Mouse (Mus musculus) layer of hippocampus, postnatal 14 days (tissue): Measurements from ENCODE around the gene D930020B18Rik. TPM values are rescaled to one million over a fixed set of nuclear protein-coding genes. Genes with fewer than 3 reads are reported as not detected.

Experiments used
- DNase-seq, 2 experiments: peaks; one replicate each; pipeline ENCODE4 v3.0.0; 2021 to 2022; ENCODE audit warnings: low spot score in 2 of 2, mixed read lengths in 1 of 2
- long read RNA-seq, 2 experiments: library from polyadenylated mRNA; stranded (forward); transcript quantifications; one replicate each; pipeline ENCODE4 v2.0.0; 2021
- total RNA-seq, 2 experiments: library from RNA; stranded (reverse); gene quantifications; 2 replicates each; pipeline ENCODE4 v1.2.3; 2021

D930020B18Rik gene
- total RNA-seq = under 1 TPM in 1 of 2 experiments, not detected in 1; 0.29 TPM
- long read RNA-seq, experiment 1, partial matches to known transcripts = 0 of 1 reads
- long read RNA-seq, experiment 1, other reads (novel, unspliced or antisense) = 1 of 1 reads
- long read RNA-seq, experiment 2, partial matches to known transcripts = 0 of 1 reads
- long read RNA-seq, experiment 2, other reads (novel, unspliced or antisense) = 1 of 1 reads

- DNase-seq = no peak
Measured at GRCm38 (mm10) chr10:121641272-121642053, at the start of gene D930020B18Rik. Gene D930020B18Rik, plus strand, starts transcription at chr10:121641588.

- DNase-seq = no peak
Measured at GRCm38 (mm10) chr10:121596580-121596979, 44.8 kb upstream of the D930020B18Rik start.

GRCm38 (mm10) chr10:121601272-121601671 lies 40.1 kb upstream of the D930020B18Rik start:
- no peak for DNase-seq

GRCm38 (mm10) chr10:121603556-121603955 lies 37.8 kb upstream of the D930020B18Rik start:
- DNase-seq = no peak

GRCm38 (mm10) chr10:121604632-121605344 lies 36.6 kb upstream of the D930020B18Rik start:
- no peak for DNase-seq

- no peak for DNase-seq
Measured at GRCm38 (mm10) chr10:121608177-121608576, 33.2 kb upstream of the D930020B18Rik start.

GRCm38 (mm10) chr10:121611587-121611986 lies 29.8 kb upstream of the D930020B18Rik start:
- DNase-seq = no peak

GRCm38 (mm10) chr10:121612448-121612847 lies 28.9 kb upstream of the D930020B18Rik start:
- no peak for DNase-seq

GRCm38 (mm10) chr10:121613570-121613969 lies 27.8 kb upstream of the D930020B18Rik start:
- no peak for DNase-seq

GRCm38 (mm10) chr10:121615146-121615870 lies 26.1 kb upstream of the D930020B18Rik start:
- DNase-seq = no peak

GRCm38 (mm10) chr10:121615935-121616334 lies 25.5 kb upstream of the D930020B18Rik start:
- DNase-seq = no peak

GRCm38 (mm10) chr10:121622431-121622830 lies 19.0 kb upstream of the D930020B18Rik start:
- no peak for DNase-seq

GRCm38 (mm10) chr10:121623670-121624069 lies 17.7 kb upstream of the D930020B18Rik start:
- DNase-seq = no peak

- DNase-seq = no peak
Measured at GRCm38 (mm10) chr10:121625006-121625405, 16.4 kb upstream of the D930020B18Rik start.

- DNase-seq = no peak
Measured at GRCm38 (mm10) chr10:121625407-121626185, 15.8 kb upstream of the D930020B18Rik start.

- DNase-seq = peak; percentile 96 to 99
Measured at GRCm38 (mm10) chr10:121626186-121626882, 15.1 kb upstream of the D930020B18Rik start, which contains the start of gene Xpot. Gene Xpot, minus strand, starts transcription at chr10:121626332.

- DNase-seq = no peak
Measured at GRCm38 (mm10) chr10:121627216-121627852, 14.1 kb upstream of the D930020B18Rik start.

GRCm38 (mm10) chr10:121628561-121629040 lies 12.8 kb upstream of the D930020B18Rik start:
- no peak for DNase-seq

GRCm38 (mm10) chr10:121634159-121634558 lies 7.2 kb upstream of the D930020B18Rik start:
- no peak for DNase-seq
